Mouse (Mus musculus) C2C12 (cell line): ENCODE measurements at regions not wholly inside any gene's neighbourhood (a gene's known extent, or its start where the extent isn't known, plus 50 kb on each side); places are given as distances from the start of the nearest gene placed in this dataset.

Experiments used
- H3K27me3 ChIP-seq: one replicate; pipeline ENCODE4 v1.6.1; 2011; ENCODE audit not compliant: control insufficient read depth, insufficient read depth, insufficient read length
- H3K36me3 ChIP-seq: one replicate; pipeline ENCODE4 v1.6.1; 2011; ENCODE audit not compliant: control insufficient read depth, insufficient read depth
- H3K4me3 ChIP-seq: one replicate; pipeline ENCODE4 v1.5.1; 2011; ENCODE audit warnings: mild to moderate bottlenecking, control low read depth; ENCODE audit not compliant: poor library complexity, insufficient read depth, severe bottlenecking
- H3K79me2 ChIP-seq: one replicate; pipeline ENCODE4 v1.6.1; 2011; ENCODE audit not compliant: control insufficient read depth, insufficient read depth
- H3K79me3 ChIP-seq: one replicate; pipeline ENCODE4 v1.6.1; 2011; ENCODE audit warnings: low read depth, control low read depth
- H3ac ChIP-seq: one replicate; pipeline ENCODE3; 2011; ENCODE audit warnings: low read depth; ENCODE audit not compliant: control insufficient read depth, insufficient read length
- CEBPB ChIP-seq: IDR thresholded peaks from one replicate; pipeline ENCODE4 v1.6.1; 2011; ENCODE audit warnings: low read depth, mild to moderate bottlenecking, control low read depth, moderate library complexity
- CTCF ChIP-seq: IDR thresholded peaks from one replicate; pipeline ENCODE4 v1.5.1; 2011; ENCODE audit not compliant: control insufficient read depth, insufficient read depth, insufficient read length
- FOSL1 ChIP-seq: IDR thresholded peaks from one replicate; pipeline ENCODE4 v1.8.0; 2011; ENCODE audit warnings: mild to moderate bottlenecking, low read length; ENCODE audit not compliant: poor library complexity, insufficient read depth, severe bottlenecking
- MAX ChIP-seq: IDR thresholded peaks from one replicate; pipeline ENCODE4 v1.6.1; 2011; ENCODE audit warnings: mild to moderate bottlenecking, control low read depth
- MYOD1 ChIP-seq: IDR thresholded peaks from one replicate; pipeline ENCODE4 v1.6.1; 2011; ENCODE audit warnings: low read depth; ENCODE audit not compliant: control insufficient read depth, insufficient read length
- MYOG ChIP-seq: IDR thresholded peaks from one replicate; pipeline ENCODE4 v1.6.1; 2011; ENCODE audit not compliant: control insufficient read depth, insufficient read length; ENCODE audit errors: extremely low read depth
- USF1 ChIP-seq: IDR thresholded peaks from one replicate; pipeline ENCODE4 v1.6.1; 2011; ENCODE audit warnings: low read depth, mild to moderate bottlenecking, control low read depth, moderate library complexity

- H3K79me3 ChIP-seq = no peaks in the 10 kb centered on the region
- H3K79me2 ChIP-seq = no peaks in the 10 kb centered on the region
- no peak for TF ChIP-seq CEBPB
- no peak for TF ChIP-seq MAX
- H3ac ChIP-seq = no peak overlapping the region
- H3K36me3 ChIP-seq = no peaks in the 10 kb centered on the region
- H3K4me3 ChIP-seq = no peak overlapping the region
- H3K27me3 ChIP-seq = no peaks in the 10 kb centered on the region
Measured at GRCm38 (mm10) chr15:94049638-94050273, 415.5 kb downstream of the Adamts20 start.

GRCm38 (mm10) chr15:94046186-94046585 is 419.0 kb downstream of the Adamts20 start:
- Histone ChIP-seq H3K79me2 (no peaks in the 10 kb centered on the region), H3K36me3 (no peaks in the 10 kb centered on the region), H3K4me3 (no peak overlapping the region), H3K79me3 (no peaks in the 10 kb centered on the region), H3K27me3 (no peaks in the 10 kb centered on the region), H3ac (no peak overlapping the region)
- TF ChIP-seq MYOD1 = no peak
- no peak for TF ChIP-seq CEBPB
- TF ChIP-seq MAX = no peak
- no peak for TF ChIP-seq CTCF
- no peak for TF ChIP-seq USF1
- no peak for TF ChIP-seq FOSL1
- no peak for TF ChIP-seq MYOG

GRCm38 (mm10) chr15:94045131-94045756 is 420.0 kb downstream of the Adamts20 start:
- H3K79me2 ChIP-seq = no peaks in the 10 kb centered on the region
- H3K36me3 ChIP-seq = no peaks in the 10 kb centered on the region
- TF ChIP-seq USF1 (no peak), CEBPB (no peak), CTCF (no peak), FOSL1 (no peak), MYOG (no peak), MAX (no peak), MYOD1 (no peak)
- no peak overlapping the region for H3ac ChIP-seq
- H3K4me3 ChIP-seq = no peak overlapping the region
- H3K27me3 ChIP-seq = no peaks in the 10 kb centered on the region
- H3K79me3 ChIP-seq = no peaks in the 10 kb centered on the region

- no peak overlapping the region for H3K4me3 ChIP-seq
- no peak overlapping the region for H3ac ChIP-seq
- H3K36me3 ChIP-seq = no peaks in the 10 kb centered on the region
- H3K79me3 ChIP-seq = no peaks in the 10 kb centered on the region
- H3K27me3 ChIP-seq = no peaks in the 10 kb centered on the region
- TF ChIP-seq CTCF (no peak), CEBPB (no peak), MYOD1 (no peak)
- no peaks in the 10 kb centered on the region for H3K79me2 ChIP-seq
Measured at GRCm38 (mm10) chr15:94032957-94033356, 432.3 kb downstream of the Adamts20 start.

GRCm38 (mm10) chr15:94025996-94026696 is 430.5 kb upstream of the Prickle1 start:
- Histone ChIP-seq H3K79me2 (no peaks in the 10 kb centered on the region), H3K4me3 (no peak overlapping the region), H3ac (no peak overlapping the region), H3K36me3 (no peaks in the 10 kb centered on the region), H3K27me3 (no peaks in the 10 kb centered on the region), H3K79me3 (no peaks in the 10 kb centered on the region)
- TF ChIP-seq MYOG (no peak), USF1 (no peak), CEBPB (no peak), CTCF (no peak), MYOD1 (no peak), MAX (no peak), FOSL1 (no peak)
